Mouse (Mus musculus) fibroblast of lung, adult 2 months (primary cell): ENCODE results near the gene Gpam.

Experiments used
- DNase-seq: peaks from one replicate; pipeline ENCODE4 v3.0.0-alpha.2; 2011; ENCODE audit warnings: low read depth

The Gpam gene

DNA sequence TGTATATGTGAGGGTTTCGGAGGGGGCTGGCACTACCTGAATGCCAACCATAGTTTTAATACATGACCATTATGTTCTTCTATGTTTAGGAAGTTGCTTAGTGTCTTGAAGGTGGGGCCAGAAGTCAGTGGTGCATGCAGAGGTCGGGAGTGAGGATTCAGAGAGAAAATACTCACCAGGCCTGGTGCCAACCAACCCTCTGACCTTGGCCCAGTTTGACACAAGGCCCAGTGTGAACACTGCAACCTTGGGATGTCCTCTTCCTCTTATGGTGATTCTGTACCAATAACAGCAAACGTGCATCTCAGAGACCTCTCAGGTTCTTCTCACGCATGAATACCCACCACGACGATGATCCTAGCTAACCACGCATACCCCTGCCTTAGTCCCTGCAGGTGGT, 11.5 kb upstream of the Gpam start:
- no peak for DNase-seq

DNA sequence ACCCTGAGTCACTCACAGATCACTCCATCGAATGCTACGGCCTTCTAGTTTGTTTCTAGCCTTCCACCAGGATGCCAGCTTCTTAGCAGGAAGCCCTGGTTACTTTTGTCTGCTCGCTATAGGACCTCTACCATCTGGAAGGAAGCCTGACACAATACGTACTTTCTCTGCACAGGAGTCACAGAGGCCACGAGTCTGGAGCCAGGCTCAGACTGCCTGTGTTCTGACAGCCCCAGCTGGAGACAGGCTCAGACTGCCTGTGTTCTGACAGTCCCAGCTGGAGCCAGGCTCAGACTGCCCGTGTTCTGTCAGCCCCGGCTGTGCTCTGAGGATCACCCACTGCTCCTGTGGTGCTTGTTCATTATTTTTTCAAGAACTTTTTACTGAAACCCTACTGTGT, 10.8 kb upstream of the Gpam start:
- no peak for DNase-seq

DNA sequence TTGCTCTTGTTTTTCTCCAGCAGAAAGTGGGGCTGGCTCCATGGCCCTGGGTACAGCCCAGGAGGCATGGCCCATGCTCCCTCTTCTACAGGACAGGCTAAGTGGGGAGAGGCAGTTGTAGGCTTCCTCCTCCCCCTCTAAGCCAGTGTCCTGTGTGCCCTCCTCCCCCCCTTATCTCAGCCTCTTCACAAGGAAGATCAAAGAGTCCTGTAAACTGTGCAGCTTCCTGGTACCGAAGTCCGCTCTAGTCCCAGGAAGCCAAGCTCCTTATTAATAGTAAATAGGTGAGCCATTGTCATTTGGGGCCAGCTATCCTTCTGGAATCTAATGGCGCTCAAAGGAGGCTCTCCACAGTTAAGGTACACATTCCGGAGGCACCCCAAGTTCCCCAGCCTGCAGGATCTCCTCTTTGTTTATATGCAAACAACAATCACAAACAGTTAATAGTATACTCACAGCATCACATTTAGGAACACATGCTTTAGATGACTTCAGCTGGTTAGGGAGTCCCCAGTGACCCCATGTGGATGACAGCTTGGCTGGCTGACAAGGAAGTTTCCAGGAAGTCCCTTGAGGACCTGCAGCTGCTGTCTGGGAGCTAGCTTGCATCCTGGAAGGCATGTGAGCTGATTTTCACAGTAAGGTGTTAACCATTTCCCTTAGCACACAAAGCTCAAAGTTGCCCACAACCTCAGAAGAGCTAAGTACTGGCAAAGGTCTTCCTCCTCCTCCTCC, 9.8 kb upstream of the Gpam start:
- no peak for DNase-seq

DNA sequence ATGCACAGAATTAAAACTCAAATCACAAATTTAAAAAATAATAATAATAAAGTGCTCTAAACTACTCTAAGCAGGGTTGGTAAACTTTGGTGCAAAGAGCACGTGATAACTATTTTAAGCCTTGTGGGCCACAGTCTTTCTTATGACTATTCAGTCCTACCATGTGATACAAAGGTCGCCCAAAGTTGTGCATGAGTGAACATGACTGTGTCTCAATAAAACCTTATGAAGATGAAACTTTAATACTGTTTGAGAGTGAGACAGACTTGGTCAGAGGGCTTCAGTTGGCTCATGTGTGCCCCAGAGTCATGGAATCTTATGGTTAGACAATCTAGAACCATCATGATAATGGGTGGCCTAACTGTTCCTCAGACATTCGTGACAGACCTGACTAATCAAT, 8.9 kb upstream of the Gpam start:
- no peak for DNase-seq

DNA sequence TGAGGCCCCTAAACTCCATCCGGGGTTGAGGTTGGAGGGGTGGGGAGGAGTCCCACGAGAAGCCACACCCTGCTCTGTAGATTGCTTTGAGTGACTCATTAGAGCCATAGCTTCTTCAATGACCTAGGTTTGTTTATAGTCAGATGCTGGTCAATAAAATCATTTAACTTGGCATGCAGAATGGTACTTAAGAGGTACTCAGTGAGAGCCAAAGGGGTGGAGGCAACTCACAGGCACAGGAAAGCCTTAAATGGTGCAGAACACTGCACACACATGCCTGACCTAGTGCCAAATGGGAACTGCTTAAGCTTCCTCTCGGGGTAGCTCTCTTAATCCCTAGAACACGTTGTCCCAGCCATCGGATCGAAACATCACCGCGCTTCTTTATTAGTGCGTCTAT, 7.5 kb upstream of the Gpam start:
- no peak for DNase-seq

DNA sequence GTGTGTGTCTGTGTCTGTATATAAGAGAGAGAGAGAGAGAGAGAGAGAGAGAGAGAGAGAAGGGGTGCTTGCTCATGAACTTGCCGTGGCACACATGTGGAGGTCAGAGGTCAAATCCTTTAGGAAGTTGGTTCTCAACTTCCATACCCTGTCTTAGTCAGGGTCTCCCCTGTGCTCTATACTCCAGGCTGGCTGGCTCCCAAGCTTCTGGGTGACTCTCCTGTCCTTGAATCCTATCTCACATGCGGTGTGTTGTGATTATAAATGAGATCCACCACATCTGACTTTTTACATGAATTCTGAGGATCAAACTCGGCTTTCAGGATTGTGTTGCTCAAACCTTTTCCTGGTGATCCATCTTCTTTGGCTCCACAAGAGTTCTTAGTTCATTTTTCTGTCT, 5.4 kb upstream of the Gpam start:
- DNase-seq: no peak

DNA sequence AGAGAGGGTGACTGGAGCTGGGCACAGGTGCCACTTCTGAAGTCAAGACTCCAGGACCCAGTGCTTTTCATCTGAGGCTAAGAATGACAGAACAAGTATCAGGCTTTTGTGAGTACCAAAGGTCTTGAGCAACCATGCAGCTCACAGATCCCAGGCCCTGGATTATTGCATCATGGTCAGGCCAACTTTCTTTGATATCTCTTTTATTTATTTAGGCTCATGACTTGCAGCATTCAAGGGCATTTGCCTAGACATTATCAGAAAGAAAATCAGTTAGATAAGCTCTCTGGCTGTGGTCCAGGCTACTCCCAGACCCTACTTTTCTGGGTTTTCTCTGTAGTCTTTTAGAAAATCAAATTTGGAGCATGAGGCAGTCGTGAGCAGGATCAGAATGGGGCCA, 4.7 kb upstream of the Gpam start:
- DNase-seq: no peak

DNA sequence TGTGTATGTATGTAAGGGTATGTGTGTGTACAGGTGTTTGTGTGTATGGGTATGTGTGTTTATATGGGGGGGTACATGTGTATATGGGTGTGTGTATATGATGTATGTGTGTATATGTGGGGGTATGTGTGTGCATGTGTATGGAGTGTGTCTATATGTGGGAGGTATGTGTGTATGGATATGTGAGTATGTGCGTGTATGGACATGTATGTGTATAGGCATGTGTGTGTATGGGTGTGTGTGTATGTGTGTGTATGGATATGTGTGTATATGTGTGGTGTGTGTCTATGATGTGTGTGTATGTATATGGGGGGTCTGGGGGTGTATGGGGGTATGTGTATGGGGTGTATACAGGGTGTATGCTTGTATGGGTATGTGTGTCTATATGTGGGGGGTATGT, 1.4 kb upstream of the Gpam start:
- no peak for DNase-seq

DNA sequence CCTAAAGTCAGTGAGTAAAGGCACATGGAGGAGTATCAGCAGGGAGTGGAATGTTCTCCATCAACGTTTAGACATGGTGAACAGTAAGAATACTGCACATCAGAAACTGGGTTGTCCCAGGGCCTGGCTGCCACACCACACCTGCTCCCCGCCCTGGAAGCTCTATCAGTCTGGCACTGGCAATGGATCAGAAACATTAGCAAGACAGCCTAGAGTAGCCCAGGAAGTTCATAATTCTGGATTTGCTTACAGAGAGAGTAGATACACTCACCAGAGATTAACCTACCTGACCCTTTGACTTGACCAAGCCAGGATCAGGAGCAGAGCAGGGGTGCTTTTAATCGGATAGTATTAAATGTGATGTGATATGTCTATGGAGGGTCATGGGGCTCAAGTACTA, 1.6 kb downstream of the Gpam start:
- no peak for DNase-seq

DNA sequence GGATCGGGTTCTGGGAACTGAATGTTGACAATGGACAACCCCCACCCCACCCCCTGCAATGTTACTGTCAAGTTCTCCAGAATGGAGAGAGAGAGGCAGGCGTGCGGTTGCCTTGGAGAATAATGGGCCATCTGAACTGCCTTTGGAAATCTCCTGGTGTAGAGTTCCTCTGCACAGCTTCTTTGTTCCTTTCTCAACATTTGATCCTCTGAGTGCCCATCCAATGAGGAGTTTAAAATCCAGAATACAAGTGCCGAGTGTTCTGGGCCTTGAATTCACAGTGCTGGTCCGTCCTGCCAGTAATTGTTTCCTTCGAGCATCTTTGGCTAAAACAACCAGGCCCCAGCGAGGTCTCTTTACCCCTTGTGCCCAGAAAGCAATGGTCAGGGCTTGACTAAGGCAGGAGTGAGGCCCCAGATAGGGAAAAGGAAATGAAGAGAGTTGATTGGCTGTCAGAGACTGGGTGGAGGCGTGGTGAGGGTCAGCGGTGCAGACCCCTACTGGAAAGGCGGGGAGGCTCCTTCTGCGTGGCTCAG, 4.0 kb downstream of the Gpam start:
- no peak for DNase-seq

DNA sequence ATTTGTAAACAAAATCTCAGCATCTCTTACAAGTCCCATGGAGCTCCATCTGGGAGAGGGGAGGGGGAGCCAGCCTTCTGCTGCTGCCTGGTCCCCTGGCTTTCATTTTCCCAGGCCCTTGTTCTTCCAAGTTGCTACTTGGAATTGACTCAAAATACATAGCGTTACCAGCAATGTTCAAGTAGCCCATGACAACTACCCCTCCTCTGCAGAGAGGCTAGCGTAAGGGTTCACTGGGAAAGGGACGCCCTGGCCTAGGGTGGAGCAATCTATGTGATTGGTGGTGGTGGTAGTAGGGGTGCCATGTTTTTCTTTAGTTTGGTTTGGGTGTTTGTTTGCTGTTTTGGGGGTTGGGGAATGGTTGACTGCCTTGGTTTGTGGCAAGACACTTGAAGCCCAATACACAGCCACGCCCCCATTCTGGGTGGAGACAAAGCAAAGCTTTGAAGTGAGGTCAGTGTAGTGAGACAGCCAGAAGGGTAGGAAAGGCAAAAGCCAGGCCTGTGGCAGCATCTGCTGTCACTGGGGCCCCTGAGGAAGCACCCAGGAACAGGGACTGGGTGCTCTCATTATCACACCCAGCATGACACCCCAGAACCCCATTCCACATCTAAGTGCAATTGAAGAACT, 4.6 kb downstream of the Gpam start:
- DNase-seq: no peak

DNA sequence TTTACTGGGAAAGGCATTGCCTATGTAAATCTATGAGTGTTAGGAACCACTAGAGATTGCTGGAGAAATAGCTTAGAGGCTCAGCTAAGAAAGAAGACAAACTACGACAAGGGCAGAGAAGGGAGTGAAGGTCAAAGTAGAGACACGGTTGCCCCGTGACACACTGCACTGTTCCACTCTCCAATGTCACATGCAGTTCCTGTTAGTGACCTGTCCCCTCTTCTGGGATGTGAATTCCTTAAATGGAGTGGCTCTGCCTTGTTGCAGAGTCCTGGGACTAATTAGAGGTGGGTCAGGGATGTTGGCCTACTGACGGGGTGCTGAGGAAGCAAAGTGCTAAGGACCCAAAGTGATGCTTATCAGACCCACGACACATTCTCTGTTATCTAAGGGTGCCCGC, 5.2 kb downstream of the Gpam start:
- DNase-seq: no peak

DNA sequence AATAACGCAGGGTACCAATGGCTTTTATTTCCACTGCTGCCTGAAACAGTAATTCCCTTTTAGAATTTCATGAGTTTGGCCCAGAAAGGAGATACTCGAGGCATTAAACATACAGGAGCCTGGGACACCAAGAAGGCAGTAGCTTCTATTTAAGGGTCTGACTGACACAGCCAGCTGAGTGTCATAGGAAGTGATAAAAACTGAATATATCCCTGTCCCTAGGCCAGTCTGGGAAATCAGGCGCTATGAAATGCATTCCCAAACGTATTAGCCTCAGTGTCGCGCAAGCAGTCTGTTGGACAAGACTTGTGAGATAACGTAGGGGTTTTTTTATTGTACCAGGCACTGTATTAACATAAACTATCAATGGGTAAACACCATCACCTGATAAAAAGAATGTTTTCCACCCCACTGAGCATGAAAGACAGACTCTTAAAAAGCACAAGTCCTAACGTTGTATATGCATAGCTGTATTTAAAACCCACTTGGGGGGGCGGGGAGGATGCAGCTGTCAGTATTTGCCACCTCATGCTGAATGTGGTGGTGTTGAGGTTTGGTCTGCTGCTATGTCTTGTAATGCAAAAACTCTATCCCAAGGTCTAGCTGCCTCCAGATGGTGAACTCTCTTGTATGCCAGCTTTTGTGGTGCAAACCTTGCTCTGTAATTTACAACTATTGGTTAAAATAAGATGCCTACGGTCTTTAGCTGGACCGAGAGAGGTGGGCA, 6.4 kb downstream of the Gpam start:
- DNase-seq: no peak

DNA sequence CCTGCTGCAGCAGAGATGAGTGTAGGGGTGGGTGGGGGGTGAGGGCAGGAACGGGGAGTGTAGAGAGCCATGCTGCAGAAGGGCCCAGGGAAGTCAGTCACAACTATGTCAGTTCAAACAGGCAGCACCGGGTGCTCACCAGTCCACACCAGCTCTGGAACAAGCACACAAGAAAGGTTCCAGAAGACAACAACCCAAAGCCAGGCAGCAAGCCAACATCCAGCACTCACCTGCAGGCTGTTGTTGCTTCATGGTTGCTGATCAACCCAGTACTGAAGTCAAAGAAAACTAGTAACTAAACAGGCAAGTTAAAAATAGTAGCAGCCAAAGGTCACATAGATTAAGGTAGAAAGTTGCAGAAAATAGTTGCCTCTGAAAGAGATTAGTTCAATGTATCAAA, 7.5 kb downstream of the Gpam start:
- DNase-seq: no peak

DNA sequence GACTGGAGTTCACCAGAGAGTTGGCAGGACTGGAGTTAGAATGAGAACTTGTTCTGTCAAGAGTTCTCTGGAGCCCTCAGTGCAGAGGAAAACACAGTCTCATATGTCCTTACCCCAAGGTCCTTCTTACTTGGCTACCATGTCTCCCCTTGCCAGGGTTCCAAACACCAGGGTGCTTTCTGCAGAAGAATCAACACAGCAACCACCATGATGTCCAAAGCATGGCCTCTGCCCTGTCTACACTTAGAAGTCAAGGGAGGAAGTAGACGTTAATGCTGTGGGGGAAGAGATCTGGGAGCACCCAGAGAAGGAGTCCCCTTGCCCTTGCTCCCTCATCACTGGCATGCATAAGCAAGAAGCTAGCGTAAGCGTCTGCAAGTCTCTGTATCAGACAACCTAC, 9.0 kb downstream of the Gpam start:
- no peak for DNase-seq

DNA sequence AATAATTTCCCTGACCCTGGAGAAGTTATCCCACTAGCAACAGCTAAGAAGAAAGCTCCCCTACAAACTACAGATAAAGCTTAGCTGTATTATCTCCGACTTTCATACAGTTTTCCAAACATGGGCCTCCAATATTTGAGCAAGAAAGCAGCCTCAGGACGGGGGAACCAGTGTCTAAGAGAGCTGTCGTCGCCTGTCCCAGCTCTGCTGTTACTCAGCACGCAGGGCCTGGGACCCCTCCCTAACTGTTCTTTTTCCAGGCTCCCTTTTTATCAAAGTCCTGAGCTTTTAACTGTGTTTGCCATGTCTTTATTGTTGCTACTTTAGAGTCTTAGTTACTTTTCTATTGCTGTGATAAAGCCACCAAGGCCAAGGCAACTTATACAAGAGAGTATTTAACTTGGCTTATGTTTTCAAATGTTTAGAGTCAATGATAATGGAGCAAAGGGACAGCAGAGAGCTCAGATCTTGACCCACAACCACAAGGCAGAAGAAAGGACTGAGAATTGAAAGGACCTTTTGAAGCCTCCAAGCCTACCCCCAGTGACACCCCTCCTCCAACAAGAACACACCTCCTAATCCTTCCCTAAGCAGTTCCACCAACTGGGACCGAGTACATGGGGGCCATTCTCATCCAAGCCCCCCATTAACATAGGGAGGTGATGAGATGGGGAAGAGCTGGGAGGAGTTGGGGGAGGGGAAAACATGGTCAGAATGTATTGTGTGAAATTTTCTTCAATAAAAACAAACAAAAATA, 9.8 kb downstream of the Gpam start:
- no peak for DNase-seq

DNA sequence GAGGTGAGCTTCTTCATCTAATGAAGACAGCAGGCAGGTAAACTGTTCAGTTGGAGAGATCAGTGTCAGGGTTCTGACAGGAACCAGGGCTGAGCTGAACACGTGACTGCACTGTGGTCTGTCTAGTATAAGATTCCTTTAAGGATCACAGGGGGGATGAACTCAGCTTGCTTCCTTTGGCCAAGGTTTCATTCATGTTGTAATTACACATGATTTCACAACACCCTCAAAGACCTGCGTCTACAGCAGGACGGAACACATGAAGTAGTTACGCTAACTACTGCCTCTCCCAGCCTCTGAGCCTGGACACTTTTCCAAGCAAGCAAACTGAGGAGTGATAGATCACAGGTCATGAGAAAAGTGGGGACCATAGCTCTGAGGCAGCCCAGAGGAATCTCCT, 11.5 kb downstream of the Gpam start:
- DNase-seq: no peak

DNA sequence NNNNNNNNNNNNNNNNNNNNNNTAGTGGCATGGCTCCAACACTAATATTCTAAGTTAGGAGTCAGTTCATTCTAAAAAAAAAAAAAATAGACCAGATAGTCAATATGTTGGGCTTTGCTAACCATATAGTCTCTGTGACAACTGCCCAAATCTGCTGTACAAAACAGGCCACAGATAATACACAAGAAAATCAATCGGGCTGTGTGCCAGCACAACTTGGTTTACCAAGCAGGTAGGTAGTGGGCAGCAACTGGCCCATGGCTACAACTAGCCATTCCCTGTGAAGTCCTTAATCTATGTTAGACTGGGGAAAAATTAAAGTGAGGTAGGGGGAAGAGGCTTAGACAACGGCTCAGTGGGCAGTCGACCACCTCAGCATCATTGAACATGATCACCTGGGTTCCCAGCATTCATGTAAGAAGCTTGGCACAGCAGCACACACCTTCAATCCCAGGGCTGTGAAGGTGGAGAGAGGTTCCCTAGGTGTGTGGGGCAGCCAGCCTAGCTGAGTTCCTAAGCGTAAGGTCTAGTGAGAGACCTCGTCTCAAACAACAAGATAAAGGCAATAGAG, 12.1 kb downstream of the Gpam start:
- no peak for DNase-seq

DNA sequence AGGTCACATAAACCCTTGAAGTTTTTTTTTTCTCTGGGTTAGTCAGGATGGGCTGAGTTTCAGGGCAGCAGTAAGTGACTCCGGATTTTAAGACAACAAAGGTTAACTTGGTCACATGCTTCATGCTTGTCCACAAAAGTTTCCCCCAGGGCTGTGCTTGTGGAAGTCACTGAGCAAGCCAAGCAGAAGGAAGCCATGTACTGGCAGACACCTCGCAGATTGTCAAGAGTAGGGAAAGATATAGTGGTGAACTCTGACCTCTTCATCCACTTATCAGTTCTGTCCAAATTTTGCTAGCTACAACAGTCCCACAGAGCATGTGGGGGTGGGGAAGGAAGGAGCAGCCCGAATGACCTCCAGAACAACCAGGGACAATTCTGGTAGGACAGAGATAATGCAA, 19.1 kb downstream of the Gpam start:
- DNase-seq: no peak

DNA sequence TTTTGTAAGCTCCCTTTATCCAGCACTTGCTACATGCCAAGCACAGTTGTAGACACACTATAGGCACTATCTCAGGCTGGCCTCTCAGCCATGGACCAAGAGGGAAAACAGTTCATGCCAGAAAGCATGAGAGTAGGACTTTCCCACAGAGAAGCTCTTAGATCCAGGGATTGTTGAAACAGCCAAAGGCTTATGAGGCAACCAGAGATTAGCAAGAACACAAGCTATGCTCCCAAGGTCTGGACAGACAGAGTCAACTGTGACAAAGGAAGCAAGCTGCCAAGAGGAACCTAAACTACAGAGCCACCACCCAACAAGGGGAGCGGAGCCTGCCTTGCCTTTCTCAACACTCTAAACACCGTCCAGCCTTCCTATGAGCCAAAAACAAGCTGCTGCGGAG, 21.1 kb downstream of the Gpam start:
- no peak for DNase-seq

DNA sequence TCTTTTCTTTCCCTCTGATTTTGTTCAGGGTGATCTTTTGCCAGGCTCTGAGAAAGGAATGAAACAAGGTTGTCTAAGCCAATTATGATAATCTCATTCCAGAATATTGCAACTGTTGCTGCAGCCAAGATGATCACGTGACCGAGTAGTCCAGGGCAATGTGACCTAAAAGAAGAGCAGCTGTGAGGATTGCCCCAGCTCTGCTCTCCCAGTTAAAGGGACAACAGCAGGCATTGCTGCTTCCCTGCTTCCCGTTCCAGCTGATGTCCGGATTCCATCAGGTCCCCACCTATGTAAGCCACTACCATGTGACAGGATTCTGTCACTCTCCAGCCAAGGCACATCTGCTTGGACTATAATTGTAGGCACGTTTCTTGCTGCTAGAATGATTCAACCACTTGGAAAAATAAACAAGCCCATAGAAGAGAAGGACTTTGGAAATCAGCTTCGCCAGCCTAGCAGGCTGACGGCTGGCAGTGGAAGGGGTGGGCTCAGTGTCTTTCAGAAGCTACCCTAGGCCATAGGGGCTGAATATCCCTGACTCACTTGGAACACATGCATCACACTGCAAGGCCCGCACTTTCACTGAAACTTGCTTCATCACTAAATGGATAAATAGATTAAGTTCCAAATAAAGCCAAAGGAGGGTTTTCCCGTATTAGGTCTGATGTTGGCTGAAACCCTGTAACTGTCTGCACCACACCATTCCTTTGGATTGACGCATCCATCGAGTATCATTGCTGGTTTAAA, 23.8 kb downstream of the Gpam start:
- peak; percentile 41 for DNase-seq
